Mouse (Mus musculus): ENCODE measurements around the gene Col18a1.

- TF ChIP-seq TCF12 (IDR thresholded peaks at IDR 0.05; ENCODE audit: insufficient read depth, poor library complexity, severe bottlenecking): no peak
- no peak for TF ChIP-seq USF1 (IDR thresholded peaks at IDR 0.05; ENCODE audit: low read depth)
- no peak for TF ChIP-seq POLR2AphosphoS2 (IDR thresholded peaks at IDR 0.05; ENCODE audit: insufficient read length, low read depth)
- no peak for TF ChIP-seq POLR2A (IDR thresholded peaks at IDR 0.05; ENCODE audit: insufficient read length, low read depth)
- no peak for TF ChIP-seq MAX (IDR thresholded peaks at IDR 0.05; ENCODE audit: low read depth)
- TF ChIP-seq MYOD1 (IDR thresholded peaks at IDR 0.05; ENCODE audit: control insufficient read depth in 1 of 3, insufficient read length in 2 of 3, low read depth in 2 of 3): no peak
- TF ChIP-seq CEBPB (IDR thresholded peaks at IDR 0.05; ENCODE audit: insufficient read depth, poor library complexity, severe bottlenecking): no peak
- TF ChIP-seq MYOG (IDR thresholded peaks at IDR 0.05; ENCODE audit: control insufficient read depth in 1 of 3, insufficient read depth in 1 of 3, insufficient read length in 2 of 3, low read depth in 2 of 3): no peak
- no peak for TF ChIP-seq E2F4 (IDR thresholded peaks at IDR 0.05; ENCODE audit: insufficient read depth)
- no peak for TF ChIP-seq REST (IDR thresholded peaks at IDR 0.05; ENCODE audit: insufficient read depth, insufficient read length)
Observed at GRCm38 (mm10) chr10:77008109-77008561, 158.2 kb downstream of the Col18a1 start.

Measured in myocyte (in vitro differentiated cells).